Mouse (Mus musculus) C2C12 (cell line): ENCODE data around the gene Prok2. TPM values are rescaled to one million over a fixed set of nuclear protein-coding genes. Genes with fewer than 3 reads are reported as not detected.

ENCODE experiments used
- H3K27me3 ChIP-seq: one replicate; pipeline ENCODE4 v1.6.1; 2011; ENCODE audit not compliant: control insufficient read depth, insufficient read depth, insufficient read length
- H3K36me3 ChIP-seq: one replicate; pipeline ENCODE4 v1.6.1; 2011; ENCODE audit not compliant: control insufficient read depth, insufficient read depth
- H3K4me3 ChIP-seq: one replicate; pipeline ENCODE4 v1.5.1; 2011; ENCODE audit warnings: mild to moderate bottlenecking, control low read depth; ENCODE audit not compliant: poor library complexity, insufficient read depth, severe bottlenecking
- H3K79me2 ChIP-seq: one replicate; pipeline ENCODE4 v1.6.1; 2011; ENCODE audit not compliant: control insufficient read depth, insufficient read depth
- H3K79me3 ChIP-seq: one replicate; pipeline ENCODE4 v1.6.1; 2011; ENCODE audit warnings: low read depth, control low read depth
- H3ac ChIP-seq: one replicate; pipeline ENCODE3; 2011; ENCODE audit warnings: low read depth; ENCODE audit not compliant: control insufficient read depth, insufficient read length
- CEBPB ChIP-seq: IDR thresholded peaks from one replicate; pipeline ENCODE4 v1.6.1; 2011; ENCODE audit warnings: low read depth, mild to moderate bottlenecking, control low read depth, moderate library complexity
- CTCF ChIP-seq: IDR thresholded peaks from one replicate; pipeline ENCODE4 v1.5.1; 2011; ENCODE audit not compliant: control insufficient read depth, insufficient read depth, insufficient read length
- FOSL1 ChIP-seq: IDR thresholded peaks from one replicate; pipeline ENCODE4 v1.8.0; 2011; ENCODE audit warnings: mild to moderate bottlenecking, low read length; ENCODE audit not compliant: poor library complexity, insufficient read depth, severe bottlenecking
- MAX ChIP-seq: IDR thresholded peaks from one replicate; pipeline ENCODE4 v1.6.1; 2011; ENCODE audit warnings: mild to moderate bottlenecking, control low read depth
- MYOD1 ChIP-seq: IDR thresholded peaks from one replicate; pipeline ENCODE4 v1.6.1; 2011; ENCODE audit warnings: low read depth; ENCODE audit not compliant: control insufficient read depth, insufficient read length
- MYOG ChIP-seq: IDR thresholded peaks from one replicate; pipeline ENCODE4 v1.6.1; 2011; ENCODE audit not compliant: control insufficient read depth, insufficient read length; ENCODE audit errors: extremely low read depth
- USF1 ChIP-seq: IDR thresholded peaks from one replicate; pipeline ENCODE4 v1.6.1; 2011; ENCODE audit warnings: low read depth, mild to moderate bottlenecking, control low read depth, moderate library complexity
- polyA plus RNA-seq: library from polyadenylated mRNA; unstranded; fragments of >200 nt; fragmentation: generic; extraction: Trizol; gene quantifications from one replicate; pipeline ENCODE4 v1.2.1, GENCODE M21; 2012; ENCODE audit warnings: missing spikeins

The Prok2 gene
- polyA plus RNA-seq, 1 experiment: not detected

- Histone ChIP-seq H3K27me3 (peaks cover 31% of the 10 kb centered on the region), H3K36me3 (no peaks in the 10 kb centered on the region), H3K79me3 (no peaks in the 10 kb centered on the region), H3K4me3 (no peak overlapping the region), H3ac (no peak overlapping the region), H3K79me2 (no peaks in the 10 kb centered on the region)
- TF ChIP-seq MYOD1 (no peak), USF1 (no peak), MAX (no peak), CEBPB (no peak), FOSL1 (no peak), MYOG (no peak), CTCF (no peak)
Measured at GRCm38 (mm10) chr6:99751308-99751707, 25.1 kb upstream of the Prok2 start.

DNA sequence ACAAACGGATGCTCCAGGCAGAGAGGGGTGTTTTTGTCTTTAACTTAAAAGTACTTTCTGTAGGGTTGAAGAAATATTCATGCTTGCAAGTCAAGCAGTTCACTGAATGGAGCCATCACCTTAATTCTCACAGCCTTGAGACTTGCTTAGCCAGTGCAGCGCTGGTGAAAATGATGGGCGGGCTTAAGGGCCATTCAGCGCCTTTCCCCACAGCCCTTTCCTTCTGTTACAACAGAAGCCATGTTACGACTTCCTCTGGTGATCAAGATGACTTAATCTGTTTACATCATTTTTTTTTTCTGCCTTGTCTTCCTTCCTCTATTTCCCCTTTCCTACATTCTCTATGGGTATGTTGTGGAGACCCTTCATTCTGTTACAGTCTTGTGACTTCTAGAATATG is 20.1 kb upstream of the Prok2 start:
- Histone ChIP-seq H3K79me2 (no peaks in the 10 kb centered on the region), H3K79me3 (no peaks in the 10 kb centered on the region), H3K36me3 (no peaks in the 10 kb centered on the region), H3K4me3 (no peak overlapping the region), H3K27me3 (peaks cover 13% of the 10 kb centered on the region), H3ac (no peak overlapping the region)
- no peak for TF ChIP-seq CTCF
- no peak for TF ChIP-seq MAX
- TF ChIP-seq CEBPB: no peak
- TF ChIP-seq MYOD1: no peak
- TF ChIP-seq MYOG: no peak
- no peak for TF ChIP-seq FOSL1
- TF ChIP-seq USF1: no peak

DNA sequence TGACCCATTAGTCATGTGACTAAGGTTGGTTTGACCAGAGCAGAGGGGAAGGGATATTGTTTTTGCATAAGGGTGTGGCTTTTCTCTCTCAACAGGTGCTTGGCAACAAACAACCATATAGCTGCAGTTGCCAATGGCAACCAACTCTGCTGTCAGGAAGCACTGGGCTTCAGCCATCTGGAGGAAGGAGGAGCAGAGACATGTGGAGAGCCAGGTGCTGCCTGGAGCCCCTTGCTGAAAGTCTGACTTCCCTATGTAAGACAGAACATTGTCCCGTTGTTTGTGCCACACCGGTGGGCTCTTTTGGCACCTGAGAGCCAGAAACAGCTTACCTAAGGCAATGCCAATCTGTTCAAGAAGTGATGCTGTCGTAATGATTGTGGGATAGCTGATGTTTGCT is 16.7 kb upstream of the Prok2 start:
- Histone ChIP-seq H3K4me3 (no peak overlapping the region), H3K79me3 (no peaks in the 10 kb centered on the region), H3K79me2 (no peaks in the 10 kb centered on the region), H3ac (no peak overlapping the region), H3K27me3 (peaks cover 6% of the 10 kb centered on the region), H3K36me3 (no peaks in the 10 kb centered on the region)
- TF ChIP-seq FOSL1 (no peak), USF1 (no peak), MYOD1 (no peak), MYOG (no peak), MAX (no peak), CEBPB (no peak), CTCF (no peak)

- Histone ChIP-seq H3K36me3 (no peaks in the 10 kb centered on the region), H3ac (no peak overlapping the region), H3K79me3 (no peaks in the 10 kb centered on the region), H3K79me2 (no peaks in the 10 kb centered on the region), H3K27me3 (peaks cover 9% of the 10 kb centered on the region), H3K4me3 (no peak overlapping the region)
- no peak for TF ChIP-seq MYOD1
- TF ChIP-seq CEBPB: no peak
- no peak for TF ChIP-seq USF1
- TF ChIP-seq MAX: no peak
- no peak for TF ChIP-seq MYOG
- TF ChIP-seq CTCF: no peak
- no peak for TF ChIP-seq FOSL1
Measured at GRCm38 (mm10) chr6:99734666-99735065, 8.5 kb upstream of the Prok2 start.

GRCm38 (mm10) chr6:99732673-99733072 is 6.5 kb upstream of the Prok2 start:
- no peaks in the 10 kb centered on the region for H3K36me3 ChIP-seq
- H3K27me3 ChIP-seq: peaks cover 9% of the 10 kb centered on the region
- H3K79me3 ChIP-seq: no peaks in the 10 kb centered on the region
- no peaks in the 10 kb centered on the region for H3K79me2 ChIP-seq
- TF ChIP-seq CEBPB: no peak
- no peak for TF ChIP-seq USF1
- no peak overlapping the region for H3ac ChIP-seq
- H3K4me3 ChIP-seq: no peak overlapping the region

GRCm38 (mm10) chr6:99731926-99732325 is 5.7 kb upstream of the Prok2 start:
- Histone ChIP-seq H3K79me2 (no peaks in the 10 kb centered on the region), H3K79me3 (no peaks in the 10 kb centered on the region), H3K36me3 (no peaks in the 10 kb centered on the region), H3ac (no peak overlapping the region), H3K27me3 (peaks cover 10% of the 10 kb centered on the region), H3K4me3 (no peak overlapping the region)
- TF ChIP-seq CTCF (no peak), CEBPB (no peak), FOSL1 (no peak), MYOD1 (no peak), MYOG (no peak), USF1 (no peak), MAX (no peak)
